In genomic region chr3:88523027-88523426, GRCm38 (mm10) we compare ENCODE assay signal across 37 mouse cellular contexts. TPM values are rescaled to one million over a fixed set of nuclear protein-coding genes. Genes with fewer than 3 reads are reported as not detected.
"Had no signal": no experiment of that assay in that cellular context is flagged by ENCODE, and none has a peak within 500 bp of the region (broad histone marks: within the 10 kb centered on the region; RNA-seq: fewer than 3 reads in every experiment).

No protein-coding gene starts in this region.

- H3K4me3 ChIP-seq: limb, embryonic 10.5 days; limb, embryonic 12.5 days; limb, embryonic 13.5 days; limb, embryonic 15.5 days; liver, embryonic 12.5 days; liver, embryonic 13.5 days; liver, embryonic 15.5 days; lung, embryonic 15.5 days; megakaryocyte, embryonic 14.5 days; midbrain, embryonic 10.5 days; midbrain, embryonic 12.5 days; midbrain, embryonic 13.5 days; myocyte; neural tube, embryonic 12.5 days had no signal

- H3K36me3 ChIP-seq: liver, embryonic 13.5 days; liver, embryonic 15.5 days had no signal

- H3K9ac ChIP-seq: limb, embryonic 12.5 days; limb, embryonic 13.5 days; limb, embryonic 15.5 days; liver, embryonic 12.5 days; liver, embryonic 13.5 days; liver, embryonic 14.5 days; liver, embryonic 15.5 days; liver, postnatal 0 days; lung, embryonic 14.5 days; lung, embryonic 15.5 days; midbrain, embryonic 12.5 days; midbrain, embryonic 13.5 days; neural tube, embryonic 12.5 days had no signal

- DNase-seq: left cerebral cortex, postnatal 4 days; liver; liver, embryonic 13.5 days; liver, postnatal 0 days; lung, adult 18-20 months; lung, adult 2 months; lung, embryonic 14.5 days; lung, postnatal 10 days; lung, postnatal 14 days; lung, postnatal 36 days; lung, postnatal 4 days; midbrain, embryonic 14.5 days had no signal

- H3K4me2 ChIP-seq: limb, embryonic 12.5 days; limb, embryonic 13.5 days; limb, embryonic 15.5 days; liver, embryonic 11.5 days; liver, embryonic 12.5 days; liver, embryonic 13.5 days; liver, embryonic 15.5 days; lung, embryonic 14.5 days; lung, embryonic 15.5 days; midbrain, embryonic 12.5 days; midbrain, embryonic 13.5 days; neural tube, embryonic 12.5 days had no signal

- H3K27ac ChIP-seq: limb, embryonic 10.5 days; limb, embryonic 12.5 days; limb, embryonic 13.5 days; limb, embryonic 15.5 days; liver, embryonic 12.5 days; liver, embryonic 13.5 days; liver, embryonic 14.5 days; liver, embryonic 15.5 days; lung, embryonic 15.5 days; macrophage; midbrain, embryonic 10.5 days; midbrain, embryonic 12.5 days; midbrain, embryonic 13.5 days; neural tube, embryonic 12.5 days had no signal

- H3K9me3 ChIP-seq: limb, embryonic 10.5 days; limb, embryonic 12.5 days; limb, embryonic 13.5 days; limb, embryonic 15.5 days; liver, embryonic 12.5 days; liver, embryonic 13.5 days; liver, embryonic 15.5 days; lung, embryonic 15.5 days; midbrain, embryonic 10.5 days; midbrain, embryonic 12.5 days; midbrain, embryonic 13.5 days; neural tube, embryonic 12.5 days had no signal

- ATAC-seq: liver, embryonic 12.5 days; liver, postnatal 0 days; lung, postnatal 0 days; midbrain, embryonic 13.5 days; midbrain, embryonic 16.5 days had no signal

- H3K27me3 ChIP-seq: limb, embryonic 12.5 days; limb, embryonic 13.5 days; limb, embryonic 15.5 days; liver, embryonic 13.5 days; lung, embryonic 15.5 days; midbrain, embryonic 12.5 days; midbrain, embryonic 13.5 days; neural tube, embryonic 12.5 days had no signal

RNA-seq across cellular contexts. Expression of gene Rab25, which starts 25.1 kb away (rescaled TPM):
- total RNA-seq: left cerebral cortex, adult 8-10 months; left cerebral cortex, postnatal 10 days; left cerebral cortex, postnatal 14 days; left cerebral cortex, postnatal 25 days; left cerebral cortex, postnatal 36 days; megakaryocyte, adult 5-6 weeks; monocyte, adult 5-6 weeks had no signal
- polyA plus RNA-seq: liver, embryonic 15.5 days; macrophage; midbrain, embryonic 13.5 days; midbrain, embryonic 14.5 days had no signal
